Mouse (Mus musculus) midbrain, embryonic 12.5 days (tissue): ENCODE measurements around the gene Syt14. TPM values are rescaled to one million over a fixed set of nuclear protein-coding genes. Genes with fewer than 3 reads are reported as not detected.

Experiments
- ATAC-seq: fragments of 200-750 bp; cut with Nextera tagmentation; 2 replicates; pipeline ENCODE4 v1.8.0; 2017; ENCODE audit warnings: low read depth, moderate TSS enrichment, moderate library complexity; ENCODE audit not compliant: low FRiP score
- H3K27ac ChIP-seq: fragments of 300-500 bp; sonication (generic); replicated peaks from 2 replicates; pipeline ENCODE4 v1.5.1; 2016; ENCODE audit warnings: mild to moderate bottlenecking
- H3K27me3 ChIP-seq: fragments of 300-500 bp; sonication (generic); 2 replicates; pipeline ENCODE4 v1.6.1; 2016; ENCODE audit warnings: mild to moderate bottlenecking
- H3K36me3 ChIP-seq: fragments of 300-500 bp; sonication (generic); 2 replicates; pipeline ENCODE4 v1.6.1; 2016
- H3K4me1 ChIP-seq: fragments of 300-500 bp; sonication (generic); 2 replicates; pipeline ENCODE4 v1.6.1; 2016
- H3K4me2 ChIP-seq: fragments of 300-500 bp; sonication (generic); replicated peaks from 2 replicates; pipeline ENCODE4 v1.6.1; 2016; ENCODE audit warnings: mild to moderate bottlenecking, moderate library complexity
- H3K4me3 ChIP-seq: fragments of 300-500 bp; sonication (generic); 2 replicates; pipeline ENCODE4 v1.5.1; 2016; ENCODE audit warnings: mild to moderate bottlenecking
- H3K9ac ChIP-seq: fragments of 300-500 bp; sonication (generic); replicated peaks from 2 replicates; pipeline ENCODE4 v1.6.1; 2016; ENCODE audit warnings: mild to moderate bottlenecking, moderate library complexity
- H3K9me3 ChIP-seq: fragments of 300-500 bp; sonication (generic); 2 replicates; pipeline ENCODE4 v1.6.1; 2016; ENCODE audit warnings: mild to moderate bottlenecking
- WGBS: fragments of 180-500 bp; shearing (Covaris S2); methylation state at CpG from one replicate; pipeline ENCODE4 v1.1.7; 2016; 5-methylcytosine and 5-hydroxymethylcytosine counted together
- polyA plus RNA-seq: library from polyadenylated mRNA; unstranded; fragments of >200 nt; fragmentation: Nextera tagmentation; extraction: Ambion mirVana; gene quantifications from 2 replicates; pipeline ENCODE4 v1.2.1, GENCODE M21; 2016

Syt14 gene
- polyA plus RNA-seq = 8.8 and 9.1 TPM in 2 replicates

- peaks cover 14% of the 10 kb centered on the region for H3K4me1 ChIP-seq
- under 1% methylated on average over 60 of the region's 67 CpGs for WGBS
- H3K27me3 ChIP-seq = no peaks in the 10 kb centered on the region; the same call in 1 of the 2 replicates
- H3K4me2 ChIP-seq = peak within 1 kb of the TSS; percentile 86
- H3K36me3 ChIP-seq = no peaks in the 10 kb centered on the region
- peak; percentile 96 for ATAC-seq
- H3K4me3 ChIP-seq = peak within 1 kb of the TSS; percentile 86
- H3K9ac ChIP-seq = peak within 1 kb of the TSS; percentile 79
- peak within 1 kb of the TSS; percentile 76 for H3K27ac ChIP-seq
- H3K9me3 ChIP-seq = no peaks in the 10 kb centered on the region
Observed at GRCm38 (mm10) chr1:193035371-193036238, at the start of gene Syt14. Gene Syt14 (minus strand): TSS chr1:193035775.

- H3K27me3 ChIP-seq = no peaks in the 10 kb centered on the region
- no peak overlapping the region for H3K27ac ChIP-seq
- H3K4me2 ChIP-seq = no peak overlapping the region
- H3K4me1 ChIP-seq = peaks cover 17% of the 10 kb centered on the region
- no peak overlapping the region for H3K9ac ChIP-seq
- no peak for ATAC-seq
- WGBS = 92% methylated on average over 1 of the region's 1 CpGs
- no peaks in the 10 kb centered on the region for H3K36me3 ChIP-seq
- no peak overlapping the region for H3K4me3 ChIP-seq
- no peaks in the 10 kb centered on the region for H3K9me3 ChIP-seq
Observed at GRCm38 (mm10) chr1:193084016-193084415, 48.4 kb upstream of the Syt14 start.

- Histone ChIP-seq H3K9me3 (no peaks in the 10 kb centered on the region), H3K27ac (peak overlapping the region; percentile 16; the same call in 1 of the 2 replicates), H3K9ac (no peak overlapping the region), H3K4me3 (no peak overlapping the region), H3K4me1 (peaks cover 17% of the 10 kb centered on the region), H3K36me3 (no peaks in the 10 kb centered on the region), H3K27me3 (no peaks in the 10 kb centered on the region), H3K4me2 (no peak overlapping the region)
- WGBS = 83% methylated on average over 7 of the region's 7 CpGs
- ATAC-seq = no peak
Observed at GRCm38 (mm10) chr1:193083051-193083450, 47.5 kb upstream of the Syt14 start.

DNA sequence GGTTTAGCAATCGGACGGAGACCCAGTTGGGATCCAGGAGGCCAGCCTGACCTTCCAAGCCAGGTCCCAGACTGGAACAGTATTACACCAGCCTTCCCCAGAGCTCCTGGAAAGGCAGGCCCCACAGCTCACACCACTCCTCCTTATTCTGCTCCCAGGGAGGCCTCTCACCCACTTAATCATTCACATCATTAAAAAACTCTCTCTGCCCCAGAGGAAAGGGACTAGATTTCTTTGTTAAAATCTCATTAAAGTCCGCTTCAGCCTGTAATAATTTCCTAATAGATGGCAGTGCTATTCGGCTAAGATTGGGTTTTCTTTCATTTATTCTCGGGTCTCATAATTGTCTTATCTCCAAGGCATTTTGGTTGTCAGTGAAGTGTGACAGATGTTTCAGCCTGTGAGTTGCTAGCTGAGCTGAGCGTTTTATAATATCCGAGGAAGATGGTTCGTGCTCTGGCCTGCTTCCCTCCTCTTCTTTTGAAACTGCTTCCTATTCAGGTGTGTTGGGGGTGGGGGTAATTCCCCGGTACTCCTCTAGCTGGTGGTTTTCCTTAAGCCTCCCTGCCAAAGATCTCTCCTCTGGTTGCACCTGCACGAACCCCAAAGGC, 46.8 kb upstream of the Syt14 start:
- no peaks in the 10 kb centered on the region for H3K9me3 ChIP-seq
- H3K27me3 ChIP-seq = no peaks in the 10 kb centered on the region
- peak overlapping the region; percentile 16; the same call in 1 of the 2 replicates for H3K27ac ChIP-seq
- H3K4me2 ChIP-seq = no peak overlapping the region
- ATAC-seq = no peak
- no peak overlapping the region for H3K4me3 ChIP-seq
- no peak overlapping the region for H3K9ac ChIP-seq
- 41% methylated on average over 10 of the region's 10 CpGs for WGBS
- no peaks in the 10 kb centered on the region for H3K36me3 ChIP-seq
- H3K4me1 ChIP-seq = peaks cover 17% of the 10 kb centered on the region

DNA sequence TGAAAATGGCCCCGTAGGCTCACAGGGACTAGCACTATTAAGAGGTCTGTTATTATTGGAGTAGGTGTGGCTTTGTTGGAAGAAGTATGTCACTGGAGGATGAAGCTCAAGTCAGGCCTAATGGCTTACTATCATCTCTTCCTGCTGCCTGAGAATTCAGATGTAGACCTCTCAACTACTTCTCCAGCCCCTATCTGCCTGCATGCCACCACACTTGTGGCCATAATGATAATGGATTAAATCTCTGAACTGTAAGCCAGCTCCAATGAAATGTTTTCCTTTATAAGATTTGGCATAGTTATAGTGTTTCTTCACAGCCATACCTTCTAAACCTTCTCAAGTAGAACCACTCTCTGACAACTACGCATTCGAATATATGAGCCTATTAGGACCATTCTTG, 27.0 kb upstream of the Syt14 start:
- 97% methylated on average over 3 of the region's 3 CpGs for WGBS

GRCm38 (mm10) chr1:193060167-193060566, 24.6 kb upstream of the Syt14 start:
- WGBS = 79% methylated on average over 2 of the region's 2 CpGs
- H3K4me2 ChIP-seq = no peak overlapping the region
- no peaks in the 10 kb centered on the region for H3K4me1 ChIP-seq
- H3K36me3 ChIP-seq = no peaks in the 10 kb centered on the region
- no peak overlapping the region for H3K27ac ChIP-seq
- no peaks in the 10 kb centered on the region for H3K9me3 ChIP-seq
- ATAC-seq = no peak
- no peak overlapping the region for H3K4me3 ChIP-seq
- H3K27me3 ChIP-seq = no peaks in the 10 kb centered on the region
- no peak overlapping the region for H3K9ac ChIP-seq

More for the DNA sequence above, 27.0 kb upstream of the Syt14 start:
- no peak overlapping the region for H3K4me2 ChIP-seq
- no peak overlapping the region for H3K4me3 ChIP-seq
- no peaks in the 10 kb centered on the region for H3K36me3 ChIP-seq
- H3K27ac ChIP-seq = no peak overlapping the region
- no peak overlapping the region for H3K9ac ChIP-seq
- ATAC-seq = no peak
- no peaks in the 10 kb centered on the region for H3K27me3 ChIP-seq
- H3K9me3 ChIP-seq = no peaks in the 10 kb centered on the region
- no peaks in the 10 kb centered on the region for H3K4me1 ChIP-seq

- no peaks in the 10 kb centered on the region for H3K27me3 ChIP-seq
- H3K27ac ChIP-seq = no peak overlapping the region
- WGBS = 71% methylated on average over 5 of the region's 5 CpGs
- no peak overlapping the region for H3K4me2 ChIP-seq
- H3K4me3 ChIP-seq = no peak overlapping the region
- no peaks in the 10 kb centered on the region for H3K9me3 ChIP-seq
- no peaks in the 10 kb centered on the region for H3K36me3 ChIP-seq
- no peak overlapping the region for H3K9ac ChIP-seq
- H3K4me1 ChIP-seq = no peaks in the 10 kb centered on the region
- ATAC-seq = no peak
Observed at GRCm38 (mm10) chr1:193059596-193059995, 24.0 kb upstream of the Syt14 start.

DNA sequence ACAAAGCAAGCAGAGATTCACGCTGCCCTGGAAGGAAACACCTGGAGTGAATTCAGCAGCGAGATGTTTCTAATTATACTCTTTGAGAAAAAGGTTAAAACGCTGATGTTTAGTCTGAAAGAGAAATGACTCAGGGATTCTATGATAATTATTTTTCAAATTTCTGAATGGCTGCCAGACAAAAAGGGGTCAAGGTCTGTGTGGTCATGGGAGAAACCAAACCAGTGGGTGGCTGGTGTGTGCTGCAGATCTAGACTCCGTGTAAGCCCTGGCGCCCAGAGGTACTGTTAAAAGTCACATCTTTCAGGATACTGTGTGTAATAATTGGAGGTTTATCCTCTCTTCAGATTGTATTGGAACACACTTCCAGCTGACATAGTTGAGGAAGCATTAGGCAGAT, 18.8 kb upstream of the Syt14 start:
- Histone ChIP-seq H3K9me3 (no peaks in the 10 kb centered on the region), H3K4me2 (no peak overlapping the region), H3K4me1 (no peaks in the 10 kb centered on the region), H3K27ac (no peak overlapping the region), H3K27me3 (no peaks in the 10 kb centered on the region), H3K9ac (no peak overlapping the region), H3K4me3 (no peak overlapping the region), H3K36me3 (no peaks in the 10 kb centered on the region)
- 82% methylated on average over 5 of the region's 5 CpGs for WGBS
- no peak for ATAC-seq

GRCm38 (mm10) chr1:193053065-193053464, 17.5 kb upstream of the Syt14 start:
- WGBS = 85% methylated on average over 5 of the region's 5 CpGs
- no peak overlapping the region for H3K4me2 ChIP-seq
- H3K27ac ChIP-seq = no peak overlapping the region
- no peak overlapping the region for H3K9ac ChIP-seq
- H3K9me3 ChIP-seq = no peaks in the 10 kb centered on the region
- no peak for ATAC-seq
- H3K4me1 ChIP-seq = no peaks in the 10 kb centered on the region
- no peaks in the 10 kb centered on the region for H3K36me3 ChIP-seq
- H3K4me3 ChIP-seq = no peak overlapping the region
- H3K27me3 ChIP-seq = no peaks in the 10 kb centered on the region

- WGBS = 90% methylated on average over 4 of the region's 4 CpGs
- H3K4me1 ChIP-seq = no peaks in the 10 kb centered on the region
- ATAC-seq = no peak
- H3K9me3 ChIP-seq = no peaks in the 10 kb centered on the region
- no peak overlapping the region for H3K4me3 ChIP-seq
- no peaks in the 10 kb centered on the region for H3K36me3 ChIP-seq
- H3K27ac ChIP-seq = no peak overlapping the region
- H3K9ac ChIP-seq = no peak overlapping the region
- no peak overlapping the region for H3K4me2 ChIP-seq
- H3K27me3 ChIP-seq = no peaks in the 10 kb centered on the region
Observed at GRCm38 (mm10) chr1:193047616-193048015, 12.0 kb upstream of the Syt14 start.

DNA sequence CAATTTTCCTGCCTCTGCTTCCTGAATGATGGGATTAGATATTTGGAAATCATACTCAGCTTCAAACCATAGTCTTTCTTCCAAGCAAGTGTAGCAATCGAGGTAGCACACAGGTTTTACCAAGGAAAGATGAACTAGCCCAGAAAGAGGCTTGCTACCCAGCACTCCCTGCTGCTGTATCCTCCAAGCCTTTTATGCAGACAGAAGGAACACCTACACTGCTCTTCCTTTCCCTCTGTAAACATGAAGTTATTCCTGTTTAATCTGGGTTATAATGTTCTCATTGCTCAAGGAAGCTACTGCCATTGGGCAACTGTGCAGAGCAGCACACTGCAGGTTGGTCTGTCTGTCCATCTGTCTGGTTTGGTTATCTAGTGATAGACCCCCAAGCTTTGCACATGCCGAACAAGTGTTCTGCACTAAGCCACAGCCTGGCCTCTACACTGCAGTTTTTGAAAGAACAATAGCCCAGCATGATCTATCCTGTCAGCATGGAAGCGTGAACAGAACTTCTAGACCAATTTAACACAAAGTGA, 7.3 kb upstream of the Syt14 start:
- H3K9me3 ChIP-seq = no peaks in the 10 kb centered on the region
- WGBS = 60% methylated on average over 3 of the region's 3 CpGs
- H3K4me1 ChIP-seq = no peaks in the 10 kb centered on the region
- no peak overlapping the region for H3K4me3 ChIP-seq
- H3K27ac ChIP-seq = no peak overlapping the region
- H3K36me3 ChIP-seq = no peaks in the 10 kb centered on the region
- H3K4me2 ChIP-seq = no peak overlapping the region
- no peak for ATAC-seq
- no peaks in the 10 kb centered on the region; the same call in 1 of the 2 replicates for H3K27me3 ChIP-seq
- no peak overlapping the region for H3K9ac ChIP-seq

GRCm38 (mm10) chr1:193034951-193035370, 614 bp downstream of the Syt14 start:
- peaks cover 14% of the 10 kb centered on the region for H3K4me1 ChIP-seq
- no peaks in the 10 kb centered on the region; the same call in 1 of the 2 replicates for H3K27me3 ChIP-seq
- WGBS = 0% methylated on average over 19 of the region's 19 CpGs
- peak overlapping the region; percentile 76; the same call in 1 of the 2 replicates for H3K27ac ChIP-seq
- H3K4me2 ChIP-seq = peak overlapping the region; percentile 86
- H3K9ac ChIP-seq = peak overlapping the region; percentile 79
- ATAC-seq = no peak
- H3K4me3 ChIP-seq = peak overlapping the region; percentile 86
- H3K9me3 ChIP-seq = no peaks in the 10 kb centered on the region
- H3K36me3 ChIP-seq = no peaks in the 10 kb centered on the region
